7 mouse cellular contexts compared by ENCODE assay signal in genomic region chr3:152210728-152211391, GRCm38 (mm10). TPM values are rescaled to one million over a fixed set of nuclear protein-coding genes. Genes with fewer than 3 reads are reported as not detected.
DNase-seq lines count a peak whose midpoint lies in the region; ATAC-seq lines count a peak whose summit lies in the region.

No protein-coding gene starts in this region.

- peak overlapping the region; percentile 100 for H3K9ac ChIP-seq in intestine, embryonic 16.5 days (ENCODE audit: low read depth, low read length)
- peak overlapping the region; percentile 100 for H3K9ac ChIP-seq in limb, embryonic 12.5 days (replicated peaks)
- peak overlapping the region; percentile 99 for H3K9ac ChIP-seq in midbrain, embryonic 13.5 days (replicated peaks)

- H3K27ac ChIP-seq in intestine, embryonic 16.5 days (ENCODE audit: low read length), result peak overlapping the region; percentile 93
- H3K27ac ChIP-seq in limb, embryonic 12.5 days, result peak overlapping the region; percentile 99
- peak overlapping the region; percentile 100 for H3K27ac ChIP-seq in midbrain, embryonic 13.5 days

- no peaks in the 10 kb centered on the region for H3K27me3 ChIP-seq in intestine, embryonic 16.5 days (replicated peaks; ENCODE audit: control insufficient read depth, insufficient read depth, low read length)
- H3K27me3 ChIP-seq in limb, embryonic 12.5 days, result no peaks in the 10 kb centered on the region
- H3K27me3 ChIP-seq in midbrain, embryonic 13.5 days, result no peaks in the 10 kb centered on the region

- H3K4me1 ChIP-seq in intestine, embryonic 16.5 days (ENCODE audit: control insufficient read depth, insufficient read depth, low read length), result peaks cover 22% of the 10 kb centered on the region
- H3K4me1 ChIP-seq in limb, embryonic 12.5 days (replicated peaks), result peaks cover 23% of the 10 kb centered on the region
- peaks cover 40% of the 10 kb centered on the region for H3K4me1 ChIP-seq in midbrain, embryonic 13.5 days (replicated peaks)

- WGBS in intestine, embryonic 16.5 days, result under 1% methylated on average over 68 of the region's 68 CpGs
- WGBS in limb, embryonic 12.5 days, result under 1% methylated on average over 68 of the region's 68 CpGs
- under 1% methylated on average over 58 of the region's 68 CpGs for WGBS in midbrain, embryonic 13.5 days

- peak overlapping the region; percentile 97 for H3K4me3 ChIP-seq in intestine, embryonic 16.5 days (ENCODE audit: low read length)
- H3K4me3 ChIP-seq in limb, embryonic 12.5 days (replicated peaks), result peak overlapping the region; percentile 98
- peak overlapping the region; percentile 96 for H3K4me3 ChIP-seq in midbrain, embryonic 13.5 days (replicated peaks)

- peak; percentile 64 for ATAC-seq in intestine, embryonic 16.5 days
- peak; percentile 57 for ATAC-seq in limb, embryonic 12.5 days (ENCODE audit: insufficient number of reproducible peaks, insufficient read depth, low FRiP score, low TSS enrichment, low read depth)
- ATAC-seq in midbrain, embryonic 13.5 days, result peak; percentile 70

- H3K4me2 ChIP-seq in intestine, embryonic 16.5 days (ENCODE audit: low read depth, low read length), result peak overlapping the region; percentile 86
- H3K4me2 ChIP-seq in limb, embryonic 12.5 days, result peak overlapping the region; percentile 98
- peak overlapping the region; percentile 91 for H3K4me2 ChIP-seq in midbrain, embryonic 13.5 days (replicated peaks)

- DNase-seq in adrenal gland, adult 2 months, result peak; percentile 88
- peak; percentile 51 for DNase-seq in embryo, embryonic 11.5 days (ENCODE audit: low read depth, low spot score)
- DNase-seq in gastrocnemius, postnatal 36 days, result peak; percentile 36 to 62
- peak; percentile 67 to 78 for DNase-seq in spleen, adult 18-20 months

- no peaks in the 10 kb centered on the region for H3K36me3 ChIP-seq in intestine, embryonic 16.5 days (ENCODE audit: control insufficient read depth, insufficient read depth, low read length)
- peaks cover 18% of the 10 kb centered on the region for H3K36me3 ChIP-seq in limb, embryonic 12.5 days
- peaks cover 4% of the 10 kb centered on the region; the same call in 1 of the 2 replicates for H3K36me3 ChIP-seq in midbrain, embryonic 13.5 days

- H3K9me3 ChIP-seq in intestine, embryonic 16.5 days (ENCODE audit: control insufficient read depth, low read length), result no peaks in the 10 kb centered on the region
- H3K9me3 ChIP-seq in limb, embryonic 12.5 days, result no peaks in the 10 kb centered on the region
- no peaks in the 10 kb centered on the region for H3K9me3 ChIP-seq in midbrain, embryonic 13.5 days

- intact Hi-C loops in gastrocnemius, postnatal 36 days (cut with DNase I), result loop anchor here (2.0 kb wide), 1 partner anchor 100 kb away; no protein-coding TSS in a partner anchor

RNA-seq across cellular contexts. Expression of gene Fubp1, which starts 0.6 kb away (rescaled TPM):
- total RNA-seq in adrenal gland, adult 2 months (2021), result 100 to 1,000 TPM; 118 to 137 TPM
- polyA plus RNA-seq in adrenal gland, adult 2 months (2012; rRNA removed), result 71.8 and 97.5 TPM in 2 replicates
- 10 to 100 TPM; 21.5 to 30.1 TPM for total RNA-seq in gastrocnemius, postnatal 36 days (2021)
- polyA plus RNA-seq in intestine, embryonic 16.5 days (2015; fragmentation: Nextera tagmentation; extraction: Ambion mirVana), result 143 and 157 TPM in 2 replicates
- polyA plus RNA-seq in limb, embryonic 12.5 days (2016; fragmentation: Nextera tagmentation; extraction: Ambion mirVana), result 403 and 416 TPM in 2 replicates
- 353 and 372 TPM in 2 replicates for polyA plus RNA-seq in midbrain, embryonic 13.5 days (2015; fragmentation: Nextera tagmentation; extraction: Ambion mirVana)

RNA-seq across cellular contexts. Expression of gene Dnajb4, which starts 0.8 kb away (rescaled TPM):
- total RNA-seq in adrenal gland, adult 2 months (2021), result 10 to 100 TPM; 44.1 to 63.9 TPM
- 4.1 and 4.4 TPM in 2 replicates for polyA plus RNA-seq in adrenal gland, adult 2 months (2012; rRNA removed)
- total RNA-seq in gastrocnemius, postnatal 36 days (2021), result 10 to 100 TPM; 46.6 to 52.2 TPM
- polyA plus RNA-seq in intestine, embryonic 16.5 days (2015; fragmentation: Nextera tagmentation; extraction: Ambion mirVana), result 21.7 and 23.2 TPM in 2 replicates
- polyA plus RNA-seq in limb, embryonic 12.5 days (2016; fragmentation: Nextera tagmentation; extraction: Ambion mirVana), result 35.2 and 36.8 TPM in 2 replicates
- polyA plus RNA-seq in midbrain, embryonic 13.5 days (2015; fragmentation: Nextera tagmentation; extraction: Ambion mirVana), result 33.9 and 37.8 TPM in 2 replicates

RNA-seq across cellular contexts. Expression of gene Gipc2, which starts 44.8 kb away (rescaled TPM):
- 1 to 10 TPM in 1 of 2 experiments, under 1 TPM in 1; 0.52 to 1.1 TPM for total RNA-seq in adrenal gland, adult 2 months (2021)
- 0.11 and 0.20 TPM in 2 replicates for polyA plus RNA-seq in adrenal gland, adult 2 months (2012; rRNA removed)
- under 1 TPM; 0.20 to 0.69 TPM for total RNA-seq in gastrocnemius, postnatal 36 days (2021)
- polyA plus RNA-seq in intestine, embryonic 16.5 days (2015; fragmentation: Nextera tagmentation; extraction: Ambion mirVana), result 244 TPM in 2 replicates
- polyA plus RNA-seq in limb, embryonic 12.5 days (2016; fragmentation: Nextera tagmentation; extraction: Ambion mirVana), result 2.6 and 4.3 TPM in 2 replicates
- polyA plus RNA-seq in midbrain, embryonic 13.5 days (2015; fragmentation: Nextera tagmentation; extraction: Ambion mirVana), result 3.4 and 5.3 TPM in 2 replicates

RNA-seq across cellular contexts. Expression of gene Nexn, which starts 55.3 kb away (rescaled TPM):
- 1 to 10 TPM; 3.7 TPM for total RNA-seq in adrenal gland, adult 2 months (2021)
- not detected in 2 replicates for polyA plus RNA-seq in adrenal gland, adult 2 months (2012; rRNA removed)
- 100 to 1,000 TPM; 345 to 363 TPM for total RNA-seq in gastrocnemius, postnatal 36 days (2021)
- 21.6 and 21.7 TPM in 2 replicates for polyA plus RNA-seq in intestine, embryonic 16.5 days (2015; fragmentation: Nextera tagmentation; extraction: Ambion mirVana)
- 14.0 and 17.0 TPM in 2 replicates for polyA plus RNA-seq in limb, embryonic 12.5 days (2016; fragmentation: Nextera tagmentation; extraction: Ambion mirVana)
- 1.9 and 2.8 TPM in 2 replicates for polyA plus RNA-seq in midbrain, embryonic 13.5 days (2015; fragmentation: Nextera tagmentation; extraction: Ambion mirVana)

Comparison
In these comparisons a context has a peak if more than half of its experiments do, and no peak if none do; other contexts are left out.
1. Peak in every context shown above with its lines: DNase-seq, ATAC-seq, H3K4me3 ChIP-seq and H3K27ac ChIP-seq.
2. RNA of gene Gipc2, which starts 44.8 kb away (polyA plus RNA-seq): 244 TPM in intestine, embryonic 16.5 days; 2.6 to 4.3 TPM in limb, embryonic 12.5 days, 3.4 to 5.3 TPM in midbrain, embryonic 13.5 days and 0.11 to 0.20 TPM in adrenal gland, adult 2 months; every median in the first group is over 10 times any median in the second.